Mouse (Mus musculus) adrenal gland, adult (tissue): ENCODE data around the gene Gm11639.

Experiments
- DNase-seq, 2 experiments: peaks; one replicate each; pipeline ENCODE4 v3.0.0; 2022 to 2023; ENCODE audit warnings: low spot score in 1 of 2; ENCODE audit not compliant: inconsistent age in 2 of 2

The Gm11639 gene

GRCm38 (mm10) chr11:105151226-105152016 lies 465.9 kb downstream of the Gm11639 start:
- no peak for DNase-seq

GRCm38 (mm10) chr11:105152017-105152300 lies 466.5 kb downstream of the Gm11639 start:
- DNase-seq, result no peak

GRCm38 (mm10) chr11:105152357-105152899 lies 466.9 kb downstream of the Gm11639 start:
- no peak for DNase-seq

GRCm38 (mm10) chr11:105153068-105153833 lies 467.7 kb downstream of the Gm11639 start:
- peak; percentile 52 to 89 for DNase-seq

- no peak for DNase-seq
Measured at GRCm38 (mm10) chr11:105155915-105156314, 470.4 kb downstream of the Gm11639 start.

- DNase-seq, result no peak
Measured at GRCm38 (mm10) chr11:105156748-105157267, 471.3 kb downstream of the Gm11639 start.

GRCm38 (mm10) chr11:105158047-105158446 lies 472.5 kb downstream of the Gm11639 start:
- DNase-seq, result no peak

GRCm38 (mm10) chr11:105159673-105160360 lies 474.3 kb downstream of the Gm11639 start:
- DNase-seq, result no peak

GRCm38 (mm10) chr11:105161411-105161810 lies 475.9 kb downstream of the Gm11639 start:
- no peak for DNase-seq

- no peak for DNase-seq
Measured at GRCm38 (mm10) chr11:105164516-105165510, 479.3 kb downstream of the Gm11639 start.

GRCm38 (mm10) chr11:105166780-105167179 lies 481.3 kb downstream of the Gm11639 start:
- no peak for DNase-seq
